Mouse (Mus musculus): ENCODE data around the gene Kcnh8. TPM values are rescaled to one million over a fixed set of nuclear protein-coding genes. Genes with fewer than 3 reads are reported as not detected.

Kcnh8 gene
- polyA plus RNA-seq, 1 experiment from 2014 or later = 0.88 TPM

GRCm38 (mm10) chr17:52873195-52873594 lies 270.7 kb downstream of the Kcnh8 start:
- Histone ChIP-seq H3K27ac (no peak overlapping the region), H3K4me3 (no peak overlapping the region), H3K27me3 (no peaks in the 10 kb centered on the region), H3K4me1 (no peaks in the 10 kb centered on the region), H3K36me3 (no peaks in the 10 kb centered on the region), H3K4me2 (replicated peaks) (no peak overlapping the region), H3K9me3 (no peaks in the 10 kb centered on the region), H3K9ac (no peak overlapping the region)
- no peak for ATAC-seq (ENCODE audit: insufficient number of reproducible peaks, insufficient read depth, low FRiP score, low TSS enrichment)
- WGBS = 77% methylated on average over 3 of the region's 3 CpGs

GRCm38 (mm10) chr17:52878964-52879363 lies 276.5 kb downstream of the Kcnh8 start:
- no peak overlapping the region for H3K9ac ChIP-seq
- H3K36me3 ChIP-seq = no peaks in the 10 kb centered on the region
- H3K4me2 ChIP-seq (replicated peaks) = no peak overlapping the region
- WGBS = 67% methylated on average over 1 of the region's 1 CpGs
- H3K27me3 ChIP-seq = no peaks in the 10 kb centered on the region
- no peak overlapping the region for H3K4me3 ChIP-seq
- no peaks in the 10 kb centered on the region for H3K4me1 ChIP-seq
- no peak overlapping the region for H3K27ac ChIP-seq
- H3K9me3 ChIP-seq = no peaks in the 10 kb centered on the region
- ATAC-seq (ENCODE audit: insufficient number of reproducible peaks, insufficient read depth, low FRiP score, low TSS enrichment) = no peak

GRCm38 (mm10) chr17:52880051-52880450 lies 277.5 kb downstream of the Kcnh8 start:
- no peak overlapping the region for H3K4me2 ChIP-seq (replicated peaks)
- WGBS = 74% methylated on average over 2 of the region's 2 CpGs
- H3K27me3 ChIP-seq = no peaks in the 10 kb centered on the region
- no peak overlapping the region for H3K9ac ChIP-seq
- H3K4me1 ChIP-seq = no peaks in the 10 kb centered on the region
- H3K36me3 ChIP-seq = no peaks in the 10 kb centered on the region
- H3K27ac ChIP-seq = no peak overlapping the region
- H3K9me3 ChIP-seq = no peaks in the 10 kb centered on the region
- no peak for ATAC-seq (ENCODE audit: insufficient number of reproducible peaks, insufficient read depth, low FRiP score, low TSS enrichment)
- no peak overlapping the region for H3K4me3 ChIP-seq

- no peak overlapping the region for H3K4me3 ChIP-seq
- no peaks in the 10 kb centered on the region for H3K9me3 ChIP-seq
- no peak overlapping the region for H3K9ac ChIP-seq
- no peaks in the 10 kb centered on the region for H3K4me1 ChIP-seq
- no peak overlapping the region for H3K4me2 ChIP-seq (replicated peaks)
- H3K36me3 ChIP-seq = no peaks in the 10 kb centered on the region
- 85% methylated on average over 1 of the region's 1 CpGs for WGBS
- no peak for ATAC-seq (ENCODE audit: insufficient number of reproducible peaks, insufficient read depth, low FRiP score, low TSS enrichment)
- H3K27ac ChIP-seq = no peak overlapping the region
- H3K27me3 ChIP-seq = no peaks in the 10 kb centered on the region
Observed at GRCm38 (mm10) chr17:52885210-52885609, 282.7 kb downstream of the Kcnh8 start.

GRCm38 (mm10) chr17:52920519-52921106 lies 318.1 kb downstream of the Kcnh8 start:
- ATAC-seq (ENCODE audit: insufficient number of reproducible peaks, insufficient read depth, low FRiP score, low TSS enrichment) = no peak
- H3K4me2 ChIP-seq (replicated peaks) = no peak overlapping the region
- H3K27ac ChIP-seq = no peak overlapping the region
- H3K27me3 ChIP-seq = no peaks in the 10 kb centered on the region
- no peaks in the 10 kb centered on the region for H3K9me3 ChIP-seq
- H3K4me1 ChIP-seq = no peaks in the 10 kb centered on the region
- WGBS = 72% methylated on average over 3 of the region's 3 CpGs
- H3K9ac ChIP-seq = no peak overlapping the region
- no peaks in the 10 kb centered on the region for H3K36me3 ChIP-seq
- no peak overlapping the region for H3K4me3 ChIP-seq

- no peaks in the 10 kb centered on the region for H3K9me3 ChIP-seq
- no peak for ATAC-seq (ENCODE audit: insufficient number of reproducible peaks, insufficient read depth, low FRiP score, low TSS enrichment)
- no peak overlapping the region for H3K4me3 ChIP-seq
- H3K4me2 ChIP-seq (replicated peaks) = no peak overlapping the region
- no peaks in the 10 kb centered on the region for H3K36me3 ChIP-seq
- no peak overlapping the region for H3K27ac ChIP-seq
- no peaks in the 10 kb centered on the region for H3K4me1 ChIP-seq
- no peaks in the 10 kb centered on the region for H3K27me3 ChIP-seq
- no peak overlapping the region for H3K9ac ChIP-seq
Observed at GRCm38 (mm10) chr17:52943966-52944365, 341.5 kb downstream of the Kcnh8 start.

- 71% methylated on average over 1 of the region's 1 CpGs for WGBS
- no peak for ATAC-seq (ENCODE audit: insufficient number of reproducible peaks, insufficient read depth, low FRiP score, low TSS enrichment)
- Histone ChIP-seq H3K4me2 (replicated peaks) (no peak overlapping the region), H3K4me3 (no peak overlapping the region), H3K27me3 (no peaks in the 10 kb centered on the region), H3K4me1 (no peaks in the 10 kb centered on the region), H3K36me3 (no peaks in the 10 kb centered on the region), H3K27ac (no peak overlapping the region), H3K9ac (no peak overlapping the region), H3K9me3 (no peaks in the 10 kb centered on the region)
Observed at GRCm38 (mm10) chr17:52972735-52973134, 370.2 kb downstream of the Kcnh8 start.

- no peaks in the 10 kb centered on the region for H3K4me1 ChIP-seq
- H3K27ac ChIP-seq = no peak overlapping the region
- H3K4me2 ChIP-seq (replicated peaks) = no peak overlapping the region
- H3K9me3 ChIP-seq = no peaks in the 10 kb centered on the region
- H3K4me3 ChIP-seq = no peak overlapping the region
- WGBS = 94% methylated on average over 4 of the region's 4 CpGs
- no peaks in the 10 kb centered on the region for H3K27me3 ChIP-seq
- H3K36me3 ChIP-seq = no peaks in the 10 kb centered on the region
- no peak for ATAC-seq (ENCODE audit: insufficient number of reproducible peaks, insufficient read depth, low FRiP score, low TSS enrichment)
- no peak overlapping the region for H3K9ac ChIP-seq
Observed at GRCm38 (mm10) chr17:52980958-52981357, 378.4 kb downstream of the Kcnh8 start.
